Mouse (Mus musculus): ENCODE results near the gene Ube2v1.

Ube2v1 gene

GRCm38 (mm10) chr2:167631591-167632448, at the start of gene Ube2v1:
Gene Ube2v1 (minus strand): TSS chr2:167632095.
- in situ Hi-C loops (cut with MboI; ENCODE audit: unreplicated experiment in 2 of 2) = no loop called here

- in situ Hi-C loops (cut with MboI; ENCODE audit: unreplicated experiment in 2 of 2) = loop anchor here (5.0 kb wide), 2 partner anchors 148 to 417 kb away; no protein-coding TSS in a partner anchor
Observed at GRCm38 (mm10) chr2:167680657-167681056, 48.8 kb upstream of the Ube2v1 start.

- in situ Hi-C loops (cut with MboI; ENCODE audit: unreplicated experiment in 2 of 2) = loop anchor here (5.0 to 10.0 kb wide), 4 partner anchors 38 to 417 kb away; partner anchors contain the start of gene Slc9a8 (in 1 of the 2)
Observed at GRCm38 (mm10) chr2:167679902-167680430, 48.1 kb upstream of the Ube2v1 start.

DNA sequence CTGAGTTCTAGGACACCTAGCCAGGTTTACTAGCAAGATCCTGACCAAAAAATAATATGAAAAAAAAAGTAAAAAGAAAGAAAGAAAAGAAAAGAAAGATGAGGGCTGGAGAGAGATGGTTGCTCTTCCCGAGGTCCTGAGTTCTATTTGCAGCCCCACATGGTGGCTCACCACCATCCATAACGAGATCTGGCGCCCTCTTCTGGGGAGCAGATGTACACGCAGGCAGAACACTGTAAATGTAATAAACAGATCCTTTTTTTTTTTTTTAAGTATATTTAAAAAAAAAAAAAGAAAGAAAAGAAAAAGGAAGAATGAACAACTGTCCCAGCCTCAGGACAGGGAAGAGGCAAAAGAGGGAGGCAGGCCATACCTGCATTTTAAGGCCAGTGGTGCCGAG, 46.7 kb upstream of the Ube2v1 start:
- in situ Hi-C loops (cut with MboI; ENCODE audit: unreplicated experiment in 2 of 2) = loop anchor here (5.0 to 10.0 kb wide), 3 partner anchors 36 to 254 kb away; partner anchors contain the start of gene Slc9a8 (in 1 of the 2)

- in situ Hi-C loops (cut with MboI; ENCODE audit: unreplicated experiment in 2 of 2) = loop anchor here (5.0 to 10.0 kb wide), 3 partner anchors 33 to 251 kb away; partner anchors contain the start of gene Slc9a8 (in 1 of the 2)
Observed at GRCm38 (mm10) chr2:167675120-167675909, 43.4 kb upstream of the Ube2v1 start.

DNA sequence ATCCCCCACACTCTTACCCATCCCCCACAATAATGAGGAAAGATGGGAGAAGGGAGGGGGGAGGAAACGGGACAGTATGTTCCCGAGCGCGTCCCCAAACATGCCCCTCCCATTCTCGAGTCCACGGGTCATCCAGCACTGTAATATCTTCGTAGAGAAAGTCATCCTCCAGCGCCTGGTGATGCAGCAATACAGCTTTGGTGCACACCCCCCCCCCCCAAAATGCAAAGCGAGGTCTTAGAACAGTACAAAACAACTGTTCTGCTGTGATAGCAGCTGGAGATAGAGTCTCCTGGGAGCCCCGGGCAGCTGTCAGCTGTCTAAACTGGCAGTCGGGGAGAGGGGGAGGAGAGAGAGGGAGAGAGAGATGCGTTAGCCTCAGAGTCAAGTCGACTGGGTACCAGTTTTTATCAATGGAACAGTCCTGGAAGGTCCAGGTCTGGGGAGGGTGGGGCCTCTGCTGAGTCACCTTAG, 40.4 kb upstream of the Ube2v1 start:
- in situ Hi-C loops (cut with MboI; ENCODE audit: unreplicated experiment in 2 of 2) = loop anchor here in 1 of 2 experiments (10.0 to 25.0 kb wide), 2 partner anchors 247 to 1035 kb away; partner anchors contain the start of gene Slc9a8

GRCm38 (mm10) chr2:167671101-167671633, 39.3 kb upstream of the Ube2v1 start:
- in situ Hi-C loops (cut with MboI; ENCODE audit: unreplicated experiment in 2 of 2) = loop anchor here in 1 of 2 experiments (10.0 to 25.0 kb wide), 2 partner anchors 246 to 1034 kb away; partner anchors contain the start of gene Slc9a8

DNA sequence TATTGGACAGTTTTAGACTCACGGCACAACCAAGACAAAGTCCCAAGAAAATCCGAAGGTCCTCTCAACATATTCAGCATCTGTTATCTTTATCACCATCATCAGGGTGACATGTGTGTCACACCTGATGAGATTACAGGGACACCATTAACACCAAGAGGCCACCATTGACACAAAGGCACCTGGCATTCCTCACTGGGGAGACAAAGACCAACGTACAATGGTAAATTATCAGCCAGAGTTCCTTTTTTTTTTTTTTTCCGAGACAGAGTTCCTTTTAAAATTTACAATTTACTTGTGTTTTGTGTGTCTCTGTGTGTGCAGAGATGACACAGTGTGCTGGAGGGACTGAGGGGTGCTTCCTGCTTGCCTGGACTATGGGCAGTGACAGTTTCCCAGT, 37.5 kb upstream of the Ube2v1 start:
- in situ Hi-C loops (cut with MboI; ENCODE audit: unreplicated experiment in 2 of 2) = loop anchor here in 1 of 2 experiments (25.0 kb wide), 1 partner anchor 1032 kb away; no protein-coding TSS in a partner anchor

GRCm38 (mm10) chr2:167668426-167668825, 36.5 kb upstream of the Ube2v1 start:
- in situ Hi-C loops (cut with MboI; ENCODE audit: unreplicated experiment in 2 of 2) = loop anchor here in 1 of 2 experiments (25.0 kb wide), 1 partner anchor 1031 kb away; no protein-coding TSS in a partner anchor

GRCm38 (mm10) chr2:167665972-167666713, 34.2 kb upstream of the Ube2v1 start:
- in situ Hi-C loops (cut with MboI; ENCODE audit: unreplicated experiment in 2 of 2) = loop anchor here in 1 of 2 experiments (25.0 kb wide), 1 partner anchor 1029 kb away; no protein-coding TSS in a partner anchor

DNA sequence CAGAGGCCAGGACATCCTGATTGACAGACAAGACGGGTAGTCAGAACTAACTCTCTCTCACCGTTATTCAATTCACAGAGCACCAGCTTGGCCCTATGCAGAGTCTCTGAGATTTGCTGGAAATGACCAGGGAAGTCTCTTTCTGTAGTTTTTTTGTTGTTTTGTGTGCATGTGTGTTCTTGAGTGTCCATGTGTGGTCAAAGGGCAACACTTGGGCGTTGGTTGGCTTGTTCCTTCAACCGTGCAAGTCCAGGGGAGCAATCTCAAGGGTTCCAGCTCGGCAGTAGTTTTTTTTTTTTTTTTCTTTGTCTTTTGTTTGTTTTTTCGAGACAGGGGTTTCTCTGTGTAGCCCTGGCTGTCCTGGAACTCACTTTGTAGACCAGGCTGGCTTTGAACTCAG, 30.8 kb upstream of the Ube2v1 start:
- in situ Hi-C loops (cut with MboI; ENCODE audit: unreplicated experiment in 2 of 2) = loop anchor here in 1 of 2 experiments (25.0 kb wide), 1 partner anchor 1025 kb away; no protein-coding TSS in a partner anchor

DNA sequence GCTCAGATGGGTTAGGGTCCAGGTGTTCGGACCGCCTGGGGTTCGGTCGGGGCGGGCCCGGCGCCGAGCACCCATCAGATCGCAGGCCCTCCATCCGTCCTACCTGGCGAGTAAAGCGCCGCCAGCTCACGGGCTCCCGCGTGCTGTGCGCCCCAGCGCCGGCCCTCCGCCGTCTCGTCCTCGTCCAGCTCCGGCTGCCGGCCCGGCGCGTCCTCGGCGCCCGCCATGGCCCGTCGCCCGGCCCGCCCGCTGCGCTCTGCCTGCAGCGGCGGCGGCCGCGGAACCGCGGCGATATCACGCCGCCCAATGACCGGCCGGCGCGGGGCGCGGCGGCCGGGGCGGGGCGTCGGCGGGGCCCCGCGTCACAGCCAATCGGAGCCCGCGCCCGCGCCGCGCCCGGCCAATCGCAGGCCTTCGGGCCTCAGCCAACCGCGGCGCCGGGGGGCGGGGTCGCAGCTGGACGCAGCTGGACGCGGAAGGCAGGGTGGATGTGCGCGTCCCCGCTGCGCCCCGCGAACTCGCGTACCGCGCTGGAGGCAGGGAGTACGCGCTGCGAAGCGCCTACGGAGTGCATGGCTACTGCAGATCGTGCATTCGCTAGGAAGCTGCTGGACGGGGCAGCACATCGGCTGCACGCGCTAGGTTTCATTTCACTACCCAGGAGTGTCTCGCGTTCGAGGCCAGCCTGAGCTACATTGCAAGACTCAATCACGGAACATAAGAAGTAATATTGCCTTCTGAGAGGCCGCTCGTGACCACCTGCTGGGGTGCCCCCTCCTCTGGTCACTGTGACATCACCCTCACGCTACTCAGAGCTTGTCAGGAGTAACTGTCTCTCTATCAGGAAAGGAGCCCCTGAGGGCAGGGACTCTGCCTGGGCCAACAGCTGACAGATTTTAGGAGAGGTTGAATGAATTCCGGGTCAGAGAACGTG, 29.6 kb upstream of the Ube2v1 start, which contains the start of gene Gm20431:
Gene Gm20431, minus strand, starts transcription at position 227 of the 934 bp plus-strand sequence.
- in situ Hi-C loops (cut with MboI; ENCODE audit: unreplicated experiment in 2 of 2) = loop anchor here in 1 of 2 experiments (25.0 kb wide), 1 partner anchor 1024 kb away; no protein-coding TSS in a partner anchor

DNA sequence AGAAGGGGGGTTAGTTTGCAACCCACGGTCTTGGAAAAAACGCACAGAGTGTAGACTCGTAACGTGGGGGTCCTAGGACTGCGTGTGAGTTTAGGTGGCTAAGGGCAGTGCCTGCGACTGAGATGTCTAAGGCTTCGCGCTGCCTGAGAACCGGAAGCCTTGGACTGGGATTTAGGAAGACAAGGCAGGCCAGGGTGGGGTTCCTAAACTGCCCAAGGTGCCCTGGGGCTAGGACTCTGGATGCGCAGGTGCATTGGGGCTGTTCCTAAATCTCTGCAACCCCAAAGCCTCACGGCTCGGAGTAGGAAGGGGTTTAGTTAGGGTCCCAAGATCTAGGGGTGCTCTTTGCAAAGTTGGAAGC, 28.7 kb upstream of the Ube2v1 start:
- in situ Hi-C loops (cut with MboI; ENCODE audit: unreplicated experiment in 2 of 2) = loop anchor here in 1 of 2 experiments (25.0 kb wide), 1 partner anchor 1023 kb away; no protein-coding TSS in a partner anchor

GRCm38 (mm10) chr2:167659847-167660610, 28.1 kb upstream of the Ube2v1 start:
- in situ Hi-C loops (cut with MboI; ENCODE audit: unreplicated experiment in 2 of 2) = loop anchor here in 1 of 2 experiments (25.0 kb wide), 1 partner anchor 1023 kb away; no protein-coding TSS in a partner anchor

- in situ Hi-C loops (cut with MboI; ENCODE audit: unreplicated experiment in 2 of 2) = loop anchor here in 1 of 2 experiments (25.0 kb wide), 1 partner anchor 1022 kb away; no protein-coding TSS in a partner anchor
Observed at GRCm38 (mm10) chr2:167659177-167659846, 27.4 kb upstream of the Ube2v1 start.

DNA sequence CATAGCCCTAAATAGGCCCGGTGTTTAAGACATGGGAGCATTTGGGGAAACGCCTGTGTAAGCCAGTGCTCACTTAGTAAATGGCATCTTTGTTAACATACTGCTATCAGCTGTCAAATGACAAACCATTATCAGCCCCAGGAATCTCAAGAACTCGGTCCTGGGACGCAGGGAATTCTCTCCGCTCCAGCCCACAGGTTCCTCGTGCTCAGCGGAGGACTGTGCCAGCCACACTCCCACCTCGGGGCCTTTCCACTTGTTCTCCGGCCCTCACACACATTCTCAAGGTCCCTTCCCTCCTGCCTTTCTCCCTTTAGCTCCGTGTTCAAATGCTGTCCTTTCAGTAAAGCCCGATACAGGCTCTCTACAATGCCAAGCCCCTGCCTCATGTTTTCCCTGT, 26.8 kb upstream of the Ube2v1 start:
- in situ Hi-C loops (cut with MboI; ENCODE audit: unreplicated experiment in 2 of 2) = loop anchor here in 1 of 2 experiments (25.0 kb wide), 1 partner anchor 1021 kb away; no protein-coding TSS in a partner anchor

All from v-Abl transformed pro-B cells (cell line).